Mouse (Mus musculus) c-Kit-negative CD71-positive TER-119-positive erythroid progenitor cells, embryonic 14.5 days (primary cell): Measurements from ENCODE around the gene Gnai3.

ENCODE experiments used
- DNase-seq: peaks from one replicate; pipeline ENCODE4 v3.0.0-alpha.2; 2013; ENCODE audit warnings: low read depth, low spot score

Gnai3 gene

GRCm38 (mm10) chr3:108111320-108111719, 34.6 kb downstream of the Gnai3 start:
- no peak for DNase-seq

GRCm38 (mm10) chr3:108105281-108105680, 40.7 kb downstream of the Gnai3 start:
- DNase-seq: no peak

GRCm38 (mm10) chr3:108102075-108102474, 43.9 kb downstream of the Gnai3 start:
- DNase-seq: no peak

- DNase-seq: no peak
Observed at GRCm38 (mm10) chr3:108101594-108101993, 44.4 kb downstream of the Gnai3 start.

GRCm38 (mm10) chr3:108098316-108098715, 47.6 kb downstream of the Gnai3 start:
- peak; percentile 56 for DNase-seq

GRCm38 (mm10) chr3:108097656-108098055, 48.3 kb downstream of the Gnai3 start:
- DNase-seq: peak; percentile 43

GRCm38 (mm10) chr3:108096726-108097125, 49.2 kb downstream of the Gnai3 start:
- DNase-seq: peak; percentile 73

- peak; percentile 50 for DNase-seq
Observed at GRCm38 (mm10) chr3:108096226-108096625, 49.7 kb downstream of the Gnai3 start.

- no peak for DNase-seq
Observed at GRCm38 (mm10) chr3:108094976-108095760, 50.8 kb downstream of the Gnai3 start.

GRCm38 (mm10) chr3:108094146-108094545, 51.8 kb downstream of the Gnai3 start:
- no peak for DNase-seq

- DNase-seq: no peak
Observed at GRCm38 (mm10) chr3:108093306-108093705, 52.6 kb downstream of the Gnai3 start.

GRCm38 (mm10) chr3:108092536-108093115, 53.3 kb downstream of the Gnai3 start, which contains the start of gene Gnat2:
TSS of gene Gnat2 (plus strand) at chr3:108092789.
- no peak for DNase-seq

- no peak for DNase-seq
Observed at GRCm38 (mm10) chr3:108092030-108092429, 53.9 kb downstream of the Gnai3 start.

GRCm38 (mm10) chr3:108090561-108090960, 55.4 kb downstream of the Gnai3 start:
- no peak for DNase-seq

- DNase-seq: no peak
Observed at GRCm38 (mm10) chr3:108089916-108090315, 56.0 kb downstream of the Gnai3 start.

- DNase-seq: no peak
Observed at GRCm38 (mm10) chr3:108088842-108089380, 57.0 kb downstream of the Gnai3 start.

- DNase-seq: no peak
Observed at GRCm38 (mm10) chr3:108087329-108087728, 58.6 kb downstream of the Gnai3 start.

GRCm38 (mm10) chr3:108086470-108086979, 59.4 kb downstream of the Gnai3 start, which contains the start of gene Ampd2:
TSS of gene Ampd2 (minus strand) at chr3:108086651.
- peak; percentile 65 for DNase-seq

GRCm38 (mm10) chr3:108085721-108086469, 60.1 kb downstream of the Gnai3 start:
- DNase-seq: no peak

GRCm38 (mm10) chr3:108085281-108085720, 60.6 kb downstream of the Gnai3 start:
- peak; percentile 62 for DNase-seq

- no peak for DNase-seq
Observed at GRCm38 (mm10) chr3:108084767-108085270, 61.1 kb downstream of the Gnai3 start.
